Comparison of ENCODE assay signal across 7 mouse cellular contexts in genomic region chr3:104865341-104865788, GRCm38 (mm10). TPM values are rescaled to one million over a fixed set of nuclear protein-coding genes. Genes with fewer than 3 reads are reported as not detected.
DNase-seq lines count a peak whose midpoint lies in the region; ATAC-seq and TF ChIP-seq lines count a peak whose summit lies in the region.

No protein-coding gene starts in this region.

- peak overlapping the region; percentile 91 for H3K4me3 ChIP-seq in C2C12 (ENCODE audit: insufficient read depth, poor library complexity, severe bottlenecking)
- peak overlapping the region; percentile 96 for H3K4me3 ChIP-seq in embryonic fibroblast, embryonic 13.5 days (ENCODE audit: insufficient read depth, low read length)
- peak overlapping the region; percentile 94 for H3K4me3 ChIP-seq in limb, embryonic 14.5 days (replicated peaks; ENCODE audit: low read length)
- peak overlapping the region; percentile 87 for H3K4me3 ChIP-seq in neural tube, embryonic 12.5 days

- no peaks in the 10 kb centered on the region for H3K9me3 ChIP-seq in limb, embryonic 14.5 days (ENCODE audit: control insufficient read depth, low read length)
- H3K9me3 ChIP-seq in neural tube, embryonic 12.5 days, result no peaks in the 10 kb centered on the region

- no peak for TF ChIP-seq POLR2A in embryonic fibroblast, embryonic 13.5 days (IDR thresholded peaks at IDR 0.05; ENCODE audit: low read depth, low read length)
- no peak for TF ChIP-seq POLR2A in limb, embryonic 14.5 days (IDR thresholded peaks at IDR 0.05; ENCODE audit: borderline replicate concordance, extremely low read depth, insufficient read depth, insufficient read length)

- no peaks in the 10 kb centered on the region for H3K27me3 ChIP-seq in C2C12 (ENCODE audit: control insufficient read depth, insufficient read depth, insufficient read length)
- no peaks in the 10 kb centered on the region for H3K27me3 ChIP-seq in limb, embryonic 14.5 days (ENCODE audit: control insufficient read depth, insufficient read depth, low read length)
- no peaks in the 10 kb centered on the region for H3K27me3 ChIP-seq in neural tube, embryonic 12.5 days (replicated peaks)

- peak overlapping the region; percentile 92 for H3K9ac ChIP-seq in limb, embryonic 14.5 days (ENCODE audit: low read depth, low read length, severe bottlenecking)
- H3K9ac ChIP-seq in neural tube, embryonic 12.5 days, result peak overlapping the region; percentile 90

- H3ac ChIP-seq in C2C12 (ENCODE audit: control insufficient read depth, insufficient read length, low read depth), result peak overlapping the region; percentile 99

- peaks cover 70% of the 10 kb centered on the region for H3K79me2 ChIP-seq in C2C12 (ENCODE audit: control insufficient read depth, insufficient read depth)

- H3K4me2 ChIP-seq in limb, embryonic 14.5 days (replicated peaks; ENCODE audit: low read depth, low read length, severe bottlenecking), result peak overlapping the region; percentile 76
- H3K4me2 ChIP-seq in neural tube, embryonic 12.5 days (replicated peaks), result peak overlapping the region; percentile 80

- H3K27ac ChIP-seq in embryonic fibroblast, embryonic 13.5 days (ENCODE audit: insufficient read depth, low read length), result peak overlapping the region; percentile 23
- H3K27ac ChIP-seq in limb, embryonic 14.5 days (replicated peaks; ENCODE audit: low read depth, low read length), result peak overlapping the region; percentile 91
- peak overlapping the region; percentile 87; the same call in 1 of the 2 replicates for H3K27ac ChIP-seq in neural tube, embryonic 12.5 days

- 4% methylated on average over 12 of the region's 12 CpGs for WGBS in limb, embryonic 14.5 days
- WGBS in neural tube, embryonic 12.5 days, result 2% methylated on average over 12 of the region's 12 CpGs

- DNase-seq in 3T3-L1 (ENCODE audit: low read depth, low spot score), result peak; percentile 32
- peak; percentile 5 for DNase-seq in limb, embryonic 14.5 days (ENCODE audit: low spot score)
- DNase-seq in layer of hippocampus, adult 18-20 months (ENCODE audit: low spot score in 2 of 2), result no peak
- DNase-seq in right cerebral cortex, postnatal 14 days, result no peak

- H3K79me3 ChIP-seq in C2C12 (ENCODE audit: low read depth), result peaks cover 53% of the 10 kb centered on the region

- peaks cover 9% of the 10 kb centered on the region for H3K36me3 ChIP-seq in C2C12 (ENCODE audit: control insufficient read depth, insufficient read depth)
- H3K36me3 ChIP-seq in limb, embryonic 14.5 days (ENCODE audit: control insufficient read depth, insufficient read depth, low read length), result peaks cover 13% of the 10 kb centered on the region
- H3K36me3 ChIP-seq in neural tube, embryonic 12.5 days, result peaks cover 6% of the 10 kb centered on the region; the same call in 1 of the 2 replicates

- no peak; the same call in 1 of the 2 replicates for ATAC-seq in limb, embryonic 14.5 days (ENCODE audit: low FRiP score, low read depth)
- ATAC-seq in neural tube, embryonic 12.5 days (ENCODE audit: low FRiP score, low read depth), result peak; percentile 10

- no peaks in the 10 kb centered on the region; the same call in 1 of the 2 replicates for H3K4me1 ChIP-seq in embryonic fibroblast, embryonic 13.5 days (ENCODE audit: control insufficient read depth, insufficient read depth, low read length)
- peaks cover 22% of the 10 kb centered on the region for H3K4me1 ChIP-seq in limb, embryonic 14.5 days (ENCODE audit: control insufficient read depth, insufficient read depth, low read length)
- H3K4me1 ChIP-seq in neural tube, embryonic 12.5 days, result peaks cover 25% of the 10 kb centered on the region

- no peak for TF ChIP-seq CTCF in C2C12 (IDR thresholded peaks at IDR 0.05; ENCODE audit: control insufficient read depth, insufficient read depth, insufficient read length)
- no peak for TF ChIP-seq CTCF in embryonic fibroblast, embryonic 13.5 days (IDR thresholded peaks at IDR 0.05; ENCODE audit: borderline replicate concordance, insufficient read depth, low read length)

TF ChIP-seq in C2C12, 6 proteins besides CTCF, POLR2A, EP300 and RAD21:
- no peak for TF ChIP-seq USF1 (IDR thresholded peaks at IDR 0.05; ENCODE audit: low read depth)
- peak; percentile 9 for TF ChIP-seq MAX (IDR thresholded peaks at IDR 0.05)

RNA-seq across cellular contexts. Expression of gene Capza1, which starts 1.1 kb away (rescaled TPM):
- polyA plus RNA-seq in C2C12 (2012; fragmentation: generic; extraction: Trizol), result 27.9 TPM
- polyA plus RNA-seq in embryonic fibroblast, embryonic 13.5 days (2011; ENCODE audit: insufficient read length, low read depth, missing spikeins), result 230 and 240 TPM in 2 replicates
- 82.1 and 88.6 TPM in 2 replicates for polyA plus RNA-seq in limb, embryonic 14.5 days (2012; rRNA removed)
- 198 and 208 TPM in 2 replicates for polyA plus RNA-seq in limb, embryonic 14.5 days (2014; fragmentation: Nextera tagmentation; extraction: Ambion mirVana)
- 203 and 216 TPM in 2 replicates for polyA plus RNA-seq in neural tube, embryonic 12.5 days (2016; fragmentation: Nextera tagmentation; extraction: Ambion mirVana)
- total RNA-seq in layer of hippocampus, adult 18-20 months (2021), result 10 to 100 TPM; 29.5 to 41.2 TPM

RNA-seq across cellular contexts. Expression of gene St7l, which starts 1.6 kb away (rescaled TPM):
- 9.8 TPM for polyA plus RNA-seq in C2C12 (2012; fragmentation: generic; extraction: Trizol)
- 23.4 and 33.0 TPM in 2 replicates for polyA plus RNA-seq in embryonic fibroblast, embryonic 13.5 days (2011; ENCODE audit: insufficient read length, low read depth, missing spikeins)
- 18.1 and 18.4 TPM in 2 replicates for polyA plus RNA-seq in limb, embryonic 14.5 days (2012; rRNA removed)
- 36.7 and 40.4 TPM in 2 replicates for polyA plus RNA-seq in limb, embryonic 14.5 days (2014; fragmentation: Nextera tagmentation; extraction: Ambion mirVana)
- 40.5 and 43.2 TPM in 2 replicates for polyA plus RNA-seq in neural tube, embryonic 12.5 days (2016; fragmentation: Nextera tagmentation; extraction: Ambion mirVana)
- total RNA-seq in layer of hippocampus, adult 18-20 months (2021), result 10 to 100 TPM; 38.3 to 38.4 TPM

RNA-seq across cellular contexts. Expression of gene Mov10, which starts 47.0 kb away (rescaled TPM):
- 9.3 TPM for polyA plus RNA-seq in C2C12 (2012; fragmentation: generic; extraction: Trizol)
- 21.3 and 25.8 TPM in 2 replicates for polyA plus RNA-seq in embryonic fibroblast, embryonic 13.5 days (2011; ENCODE audit: insufficient read length, low read depth, missing spikeins)
- polyA plus RNA-seq in limb, embryonic 14.5 days (2012; rRNA removed), result 32.7 and 41.4 TPM in 2 replicates
- polyA plus RNA-seq in limb, embryonic 14.5 days (2014; fragmentation: Nextera tagmentation; extraction: Ambion mirVana), result 41.6 and 43.4 TPM in 2 replicates
- 18.5 and 26.8 TPM in 2 replicates for polyA plus RNA-seq in neural tube, embryonic 12.5 days (2016; fragmentation: Nextera tagmentation; extraction: Ambion mirVana)
- 1 to 10 TPM; 7.9 to 9.7 TPM for total RNA-seq in layer of hippocampus, adult 18-20 months (2021)

Comparison
In these comparisons a context has a peak if more than half of its experiments do, and no peak if none do; other contexts are left out.
1. DNase-seq: peak in 3T3-L1 (single experiment) and limb, embryonic 14.5 days (single experiment); none in layer of hippocampus, adult 18-20 months (0 of 2) and right cerebral cortex, postnatal 14 days (single experiment).
2. H3K27ac ChIP-seq: peak in every context shown above with its lines; median percentile 91 in limb, embryonic 14.5 days; 87 in neural tube, embryonic 12.5 days; 23 in embryonic fibroblast, embryonic 13.5 days.
3. Peak in every context shown above with its lines, with median percentiles within 50 percentile points of each other: H3K4me3 ChIP-seq.